Mouse (Mus musculus) urinary bladder, postnatal 36 days (tissue): ENCODE data around the gene Ptrh2.

Source experiments
- DNase-seq, 2 experiments: peaks; one replicate each; pipeline ENCODE4 v3.0.0; 2022; ENCODE audit warnings: low spot score in 2 of 2, mixed read lengths in 1 of 2

Gene Ptrh2

GRCm38 (mm10) chr11:86671041-86671675 lies 12.6 kb upstream of the Ptrh2 start:
- no peak for DNase-seq

- no peak for DNase-seq
Observed at GRCm38 (mm10) chr11:86672772-86673171, 11.0 kb upstream of the Ptrh2 start.

- no peak for DNase-seq
Observed at GRCm38 (mm10) chr11:86675520-86675919, 8.3 kb upstream of the Ptrh2 start.

- no peak for DNase-seq
Observed at GRCm38 (mm10) chr11:86678957-86679356, 4.8 kb upstream of the Ptrh2 start.

- DNase-seq: no peak
Observed at GRCm38 (mm10) chr11:86680729-86681128, 3.1 kb upstream of the Ptrh2 start.

GRCm38 (mm10) chr11:86681423-86681822 lies 2.4 kb upstream of the Ptrh2 start:
- DNase-seq: no peak

- DNase-seq: no peak
Observed at GRCm38 (mm10) chr11:86682861-86683260, 924 bp upstream of the Ptrh2 start.

GRCm38 (mm10) chr11:86684126-86685012 lies 584 bp downstream of the Ptrh2 start:
- DNase-seq: no peak

- no peak for DNase-seq
Observed at GRCm38 (mm10) chr11:86685366-86685765, 1.6 kb downstream of the Ptrh2 start.

- DNase-seq: no peak
Observed at GRCm38 (mm10) chr11:86690383-86690782, 6.6 kb downstream of the Ptrh2 start.

GRCm38 (mm10) chr11:86691482-86691881 lies 7.7 kb downstream of the Ptrh2 start:
- DNase-seq: no peak

- DNase-seq: no peak
Observed at GRCm38 (mm10) chr11:86691956-86692355, 8.2 kb downstream of the Ptrh2 start.

GRCm38 (mm10) chr11:86692546-86692945 lies 8.8 kb downstream of the Ptrh2 start:
- DNase-seq: no peak

- no peak for DNase-seq
Observed at GRCm38 (mm10) chr11:86695461-86695860, 11.7 kb downstream of the Ptrh2 start.

GRCm38 (mm10) chr11:86701151-86701550 lies 17.4 kb downstream of the Ptrh2 start:
- no peak for DNase-seq

- no peak for DNase-seq
Observed at GRCm38 (mm10) chr11:86714606-86715005, 30.8 kb downstream of the Ptrh2 start.

GRCm38 (mm10) chr11:86717306-86718065 lies 33.7 kb downstream of the Ptrh2 start:
- no peak for DNase-seq

GRCm38 (mm10) chr11:86718369-86718768 lies 34.6 kb downstream of the Ptrh2 start:
- DNase-seq: no peak

- no peak for DNase-seq
Observed at GRCm38 (mm10) chr11:86719390-86719789, 35.6 kb downstream of the Ptrh2 start.

- no peak for DNase-seq
Observed at GRCm38 (mm10) chr11:86724004-86724403, 40.2 kb downstream of the Ptrh2 start.

- DNase-seq: no peak
Observed at GRCm38 (mm10) chr11:86724982-86725381, 41.2 kb downstream of the Ptrh2 start.

GRCm38 (mm10) chr11:86725607-86726006 lies 41.8 kb downstream of the Ptrh2 start:
- DNase-seq: no peak
